Mouse (Mus musculus) kidney, adult 8-10 months (tissue): ENCODE measurements around the gene Kcnc3.

Source experiments
- DNase-seq, 2 experiments: peaks; one replicate each; pipeline ENCODE4 v3.0.0; 2022

Gene Kcnc3

GRCm38 (mm10) chr7:44598336-44598735 is 7.9 kb downstream of the Kcnc3 start:
- DNase-seq, result no peak

- DNase-seq, result no peak
Observed at GRCm38 (mm10) chr7:44600691-44601262, 10.3 kb downstream of the Kcnc3 start.

GRCm38 (mm10) chr7:44601646-44602045 is 11.2 kb downstream of the Kcnc3 start:
- no peak for DNase-seq

- DNase-seq, result no peak
Observed at GRCm38 (mm10) chr7:44602443-44602842, 12.0 kb downstream of the Kcnc3 start.

GRCm38 (mm10) chr7:44603186-44603855 is 12.9 kb downstream of the Kcnc3 start:
- no peak for DNase-seq

GRCm38 (mm10) chr7:44604139-44604606 is 13.7 kb downstream of the Kcnc3 start:
- DNase-seq, result no peak

GRCm38 (mm10) chr7:44604619-44605018 is 14.2 kb downstream of the Kcnc3 start:
- DNase-seq, result no peak

GRCm38 (mm10) chr7:44605436-44605835 is 15.0 kb downstream of the Kcnc3 start:
- DNase-seq, result no peak

- peak in 1 of 2 experiments; percentile 37 for DNase-seq
Observed at GRCm38 (mm10) chr7:44606171-44606901, 15.9 kb downstream of the Kcnc3 start.

GRCm38 (mm10) chr7:44612192-44612591 is 21.7 kb downstream of the Kcnc3 start:
- DNase-seq, result no peak

GRCm38 (mm10) chr7:44614041-44614688 is 23.7 kb downstream of the Kcnc3 start:
- DNase-seq, result no peak

GRCm38 (mm10) chr7:44615309-44615708 is 24.8 kb downstream of the Kcnc3 start:
- no peak for DNase-seq

- no peak for DNase-seq
Observed at GRCm38 (mm10) chr7:44615987-44616386, 25.5 kb downstream of the Kcnc3 start.

GRCm38 (mm10) chr7:44617059-44617458 is 26.6 kb downstream of the Kcnc3 start:
- DNase-seq, result no peak

- DNase-seq, result no peak
Observed at GRCm38 (mm10) chr7:44623714-44624542, 33.5 kb downstream of the Kcnc3 start.

GRCm38 (mm10) chr7:44624543-44624826 is 34.0 kb downstream of the Kcnc3 start:
- no peak for DNase-seq

GRCm38 (mm10) chr7:44624828-44625227 is 34.4 kb downstream of the Kcnc3 start:
- no peak for DNase-seq

- no peak for DNase-seq
Observed at GRCm38 (mm10) chr7:44625241-44626067, 35.0 kb downstream of the Kcnc3 start.

GRCm38 (mm10) chr7:44626068-44626385 is 35.6 kb downstream of the Kcnc3 start:
- no peak for DNase-seq

- DNase-seq, result no peak
Observed at GRCm38 (mm10) chr7:44626966-44627365, 36.5 kb downstream of the Kcnc3 start.

- no peak for DNase-seq
Observed at GRCm38 (mm10) chr7:44628402-44629034, 38.1 kb downstream of the Kcnc3 start.

GRCm38 (mm10) chr7:44630437-44630836 is 40.0 kb downstream of the Kcnc3 start:
- no peak for DNase-seq
